Mouse (Mus musculus) spleen, postnatal 4 days (tissue): Measurements from ENCODE around the gene Slc25a33.

Source experiments
- DNase-seq, 2 experiments: peaks; one replicate each; pipeline ENCODE4 v3.0.0; 2022; ENCODE audit warnings: low spot score in 2 of 2

Gene Slc25a33

DNA sequence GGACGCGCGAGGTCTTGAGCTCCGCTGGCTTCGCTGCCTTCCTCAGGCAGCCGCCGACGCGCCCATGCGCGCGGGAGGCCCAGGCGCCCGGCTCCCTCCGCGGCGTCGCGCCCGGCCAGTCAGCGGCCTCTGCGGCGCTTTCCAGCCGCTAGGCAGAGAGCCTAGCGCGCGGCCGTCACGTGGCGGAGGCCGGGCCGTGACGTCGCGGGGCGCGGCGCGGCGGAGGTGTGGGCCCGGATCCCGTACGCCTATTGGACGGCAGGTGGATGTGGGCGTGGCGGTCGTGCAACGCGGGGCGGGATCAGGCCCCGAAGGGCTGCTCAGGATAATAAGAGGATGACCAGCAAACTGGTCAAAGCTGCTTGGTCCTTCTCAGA, at the start of gene Slc25a33:
Gene Slc25a33, minus strand, starts transcription at position 184 of the 377 bp plus-strand sequence.
- DNase-seq: peak; percentile 90 to 96

DNA sequence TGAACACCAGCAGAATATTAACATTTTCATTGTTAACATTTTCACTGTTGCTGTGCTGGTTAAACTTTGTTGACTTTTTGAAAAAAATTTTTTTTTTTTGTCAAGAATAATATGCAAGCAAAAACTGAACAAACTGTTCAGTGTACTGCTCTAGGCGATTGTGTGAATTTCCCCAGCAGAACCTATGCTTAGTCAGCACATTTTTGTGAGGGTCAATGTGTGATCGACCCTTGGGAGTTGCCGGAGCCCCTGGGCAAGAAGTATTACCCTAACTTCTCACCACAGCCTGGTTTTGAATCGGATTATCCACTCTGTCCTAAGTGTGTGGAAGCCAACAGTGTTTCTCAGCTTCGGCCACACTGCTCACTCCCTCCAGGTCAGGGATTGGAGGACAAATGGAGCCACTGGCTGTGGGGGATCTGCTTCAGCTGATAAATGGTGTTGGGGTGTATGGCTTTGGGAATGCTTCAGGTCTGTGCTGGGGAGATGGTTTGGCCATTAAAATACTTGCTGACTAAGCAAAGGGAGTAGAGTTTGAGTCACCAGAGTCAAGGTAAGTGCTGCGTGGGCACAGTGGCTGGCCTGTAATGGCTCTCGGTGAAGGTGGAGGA, 48.6 kb upstream of the Slc25a33 start:
- DNase-seq: no peak

DNA sequence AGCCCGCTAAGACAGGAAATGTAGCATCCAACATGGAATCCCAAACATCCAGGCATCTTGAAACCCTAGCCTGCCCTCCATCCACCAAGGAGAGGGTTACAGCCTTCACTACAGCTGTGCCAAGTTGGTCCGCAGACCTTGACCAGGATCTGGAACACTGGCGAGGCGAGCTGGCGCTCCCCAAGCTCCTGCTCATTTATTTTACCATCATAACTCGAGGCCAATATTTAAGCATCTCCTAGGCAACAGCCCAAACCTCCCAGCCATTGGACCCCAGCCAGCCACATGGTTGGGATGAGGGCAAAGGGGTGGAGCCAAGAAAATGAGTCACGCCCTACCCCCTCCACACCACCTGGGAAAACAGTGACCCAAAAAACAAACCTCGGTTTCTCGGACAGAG, 48.0 kb upstream of the Slc25a33 start:
- DNase-seq: no peak

DNA sequence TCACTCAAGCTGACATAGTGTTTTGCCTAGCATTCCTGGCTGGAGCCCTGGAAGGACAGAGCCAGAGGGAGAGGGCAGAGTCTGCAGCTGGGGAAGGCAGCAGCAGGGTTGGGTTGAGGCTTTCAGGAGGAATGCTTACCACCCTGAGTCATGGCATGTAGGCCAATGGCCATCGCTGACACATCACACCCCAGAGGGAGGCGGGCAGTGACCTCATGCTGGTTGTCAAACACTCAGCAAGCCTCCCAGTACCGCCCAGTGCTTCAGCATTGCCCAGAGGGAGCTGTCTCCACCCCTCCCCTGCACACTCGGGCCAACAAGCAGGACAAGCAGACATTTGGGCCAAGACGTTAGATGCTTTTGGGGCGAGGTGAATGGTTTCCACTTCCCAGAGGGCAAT, 46.5 kb upstream of the Slc25a33 start:
- no peak for DNase-seq

DNA sequence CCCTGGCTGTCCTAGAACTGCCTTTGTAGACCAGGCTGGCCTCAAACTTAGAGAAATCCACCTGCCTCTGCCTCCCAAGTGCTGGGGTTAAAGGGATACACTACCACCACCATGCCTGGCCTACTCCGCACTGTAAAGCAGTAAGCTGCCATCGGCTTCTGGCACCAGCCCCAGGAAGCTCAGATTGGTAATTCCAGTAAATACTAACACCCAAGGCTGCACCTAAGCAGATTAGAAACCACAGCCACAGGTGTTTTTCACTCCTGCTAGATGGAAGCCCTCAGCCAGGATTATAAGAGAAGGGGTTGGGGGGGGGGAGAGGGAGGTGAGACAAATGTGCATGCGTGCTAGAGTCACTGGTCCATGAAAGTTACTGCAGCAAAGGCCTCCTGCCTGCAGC, 45.1 kb upstream of the Slc25a33 start:
- no peak for DNase-seq

DNA sequence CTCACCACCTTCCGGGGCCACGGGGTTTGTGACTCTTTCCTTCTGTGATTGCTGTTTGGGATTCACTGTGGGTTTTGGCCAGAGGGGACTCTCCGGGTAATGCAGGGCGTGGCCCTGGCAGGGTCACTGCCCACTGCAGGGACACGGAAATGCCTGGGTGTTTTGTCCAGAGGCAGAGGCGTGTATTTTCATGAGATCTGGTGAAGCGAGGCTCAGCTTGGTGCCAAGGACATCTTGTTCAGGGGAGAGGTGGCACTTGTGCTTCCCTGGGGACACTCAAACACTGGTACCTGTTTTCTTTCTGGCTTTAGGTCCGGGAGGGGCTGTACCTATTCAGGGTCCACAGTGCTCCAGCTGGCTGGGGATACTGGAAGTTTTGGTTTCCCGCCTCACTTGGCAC, 42.5 kb upstream of the Slc25a33 start:
- no peak for DNase-seq

DNA sequence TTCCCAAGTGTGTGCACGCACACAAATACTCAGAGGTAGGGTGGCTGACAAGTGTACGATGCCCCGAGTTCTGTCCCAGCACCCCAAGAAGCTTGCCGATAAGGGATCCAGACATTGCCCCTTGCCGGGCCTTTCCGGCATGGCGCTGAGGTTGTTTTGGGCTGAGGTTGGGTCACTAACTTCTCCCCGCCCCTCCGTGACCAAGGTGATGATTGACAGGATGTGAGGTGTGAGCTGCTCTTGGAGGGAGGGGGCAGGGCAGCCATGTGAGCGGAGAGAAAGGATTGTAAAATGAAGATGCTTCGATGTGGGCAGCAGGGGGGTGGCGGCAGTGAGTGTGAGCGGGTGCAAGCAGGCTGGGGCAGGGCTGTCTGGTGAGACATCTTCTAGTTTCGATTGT, 41.5 kb upstream of the Slc25a33 start:
- no peak for DNase-seq

DNA sequence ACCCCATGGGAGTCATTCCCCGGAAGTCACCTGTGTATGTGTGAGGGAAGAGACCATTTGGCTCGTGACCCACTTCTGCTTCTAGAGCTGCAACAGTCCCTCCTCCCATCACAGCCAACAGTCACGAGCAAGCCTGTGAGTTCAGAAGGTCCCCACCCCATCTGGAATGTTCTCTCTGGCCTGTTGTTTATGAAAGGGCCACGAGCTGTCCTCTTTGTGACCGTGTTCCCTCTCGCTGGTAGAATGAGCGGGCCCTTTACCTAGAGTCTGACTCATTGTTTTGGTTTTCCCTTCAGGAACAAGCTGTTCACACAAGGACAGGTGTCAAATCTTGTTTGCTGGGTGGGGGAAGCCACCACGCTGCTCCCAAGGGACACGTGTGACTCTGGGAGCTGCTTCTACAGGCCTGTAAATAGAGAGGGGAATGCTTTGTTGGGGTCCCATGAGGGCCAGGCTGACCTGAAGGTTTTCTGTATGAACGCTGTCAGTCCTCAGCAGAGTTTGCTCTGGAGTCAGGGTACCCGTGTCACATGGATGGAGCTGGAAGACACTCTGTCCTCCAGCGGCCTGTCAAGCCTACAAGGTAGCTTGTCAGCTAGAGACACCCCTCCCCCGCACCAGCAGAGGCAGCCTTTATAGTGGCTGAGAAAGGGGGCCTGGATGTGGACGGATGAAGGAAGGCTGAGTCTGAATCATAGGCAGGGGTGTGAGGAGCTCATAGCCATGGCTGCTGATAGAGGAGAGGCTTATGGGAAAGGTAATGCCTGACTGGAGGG, 39.5 kb upstream of the Slc25a33 start:
- DNase-seq: no peak

DNA sequence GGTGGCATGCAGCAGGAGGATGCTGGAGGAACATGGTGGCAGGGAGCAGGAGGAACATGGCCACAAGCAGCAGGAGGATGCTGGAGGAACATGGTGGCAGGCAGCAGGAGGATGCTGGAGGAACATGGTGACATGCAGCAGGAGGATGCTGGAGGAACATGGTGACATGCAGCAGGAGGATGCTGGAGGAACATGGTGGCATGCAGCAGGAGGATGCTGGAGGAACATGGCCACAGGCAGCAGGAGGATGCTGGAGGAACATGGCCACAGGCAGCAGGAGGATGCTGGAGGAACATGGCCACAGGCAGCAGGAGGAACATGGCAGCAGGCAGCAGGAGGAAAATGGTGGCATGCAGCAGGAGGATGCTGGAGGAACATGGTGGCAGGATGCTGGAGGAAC, 36.3 kb upstream of the Slc25a33 start:
- DNase-seq: peak; percentile 65 to 88

DNA sequence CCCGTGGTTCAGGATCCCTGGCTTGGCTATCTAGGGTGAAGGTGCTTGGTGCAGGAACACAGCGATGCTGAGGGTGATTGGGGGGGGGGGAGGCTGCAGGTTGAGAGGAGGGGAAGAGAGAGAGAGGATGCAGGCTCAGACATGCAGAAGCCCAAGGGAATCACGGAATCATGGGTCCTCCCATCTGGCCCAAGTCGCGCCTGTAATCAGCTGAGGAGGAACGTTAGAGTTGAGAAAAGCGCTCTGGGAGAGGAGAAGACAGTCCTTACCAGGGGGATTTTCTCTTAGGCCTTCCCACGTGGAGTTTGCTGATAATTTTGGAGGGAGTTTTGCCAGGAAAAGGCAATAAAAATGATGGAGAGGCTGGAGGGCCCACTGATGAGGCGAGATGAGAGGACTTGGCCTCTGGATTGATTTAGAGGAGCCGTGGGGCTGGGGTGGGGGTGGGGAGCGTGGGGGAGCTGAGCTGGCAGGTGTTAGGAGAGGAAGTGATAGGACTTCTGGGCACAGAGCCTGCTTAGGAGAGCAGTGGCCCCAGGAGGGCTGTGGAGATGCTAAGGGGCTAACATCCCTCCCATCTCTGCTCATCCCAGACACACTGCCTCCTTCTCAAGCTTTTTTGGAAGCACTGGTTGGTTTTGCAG, 34.6 kb upstream of the Slc25a33 start:
- no peak for DNase-seq

DNA sequence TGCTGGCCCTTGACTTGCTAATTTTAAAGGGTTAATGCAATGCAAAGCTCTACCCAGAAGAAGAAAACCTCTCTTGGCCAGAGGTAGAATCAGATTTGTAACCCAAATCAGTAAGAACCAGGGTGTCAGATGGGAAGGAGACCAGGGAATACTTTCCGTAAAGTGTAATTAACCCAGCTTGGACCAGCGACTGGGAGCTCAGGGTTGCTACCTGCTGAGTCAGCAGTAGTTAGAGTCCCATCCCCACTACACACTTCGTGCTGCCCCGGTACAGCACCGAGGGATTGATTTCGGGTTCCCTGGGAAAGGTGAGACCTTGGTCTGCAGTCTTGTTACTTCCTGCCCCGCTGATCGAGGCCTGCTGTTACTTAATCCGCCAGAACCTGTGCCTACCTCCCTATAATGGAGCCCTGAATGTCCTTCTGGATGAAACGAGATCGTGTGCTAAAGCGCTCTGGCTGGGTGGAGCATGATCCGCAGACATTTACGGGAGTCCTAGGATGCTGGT, 34.0 kb upstream of the Slc25a33 start:
- no peak for DNase-seq

DNA sequence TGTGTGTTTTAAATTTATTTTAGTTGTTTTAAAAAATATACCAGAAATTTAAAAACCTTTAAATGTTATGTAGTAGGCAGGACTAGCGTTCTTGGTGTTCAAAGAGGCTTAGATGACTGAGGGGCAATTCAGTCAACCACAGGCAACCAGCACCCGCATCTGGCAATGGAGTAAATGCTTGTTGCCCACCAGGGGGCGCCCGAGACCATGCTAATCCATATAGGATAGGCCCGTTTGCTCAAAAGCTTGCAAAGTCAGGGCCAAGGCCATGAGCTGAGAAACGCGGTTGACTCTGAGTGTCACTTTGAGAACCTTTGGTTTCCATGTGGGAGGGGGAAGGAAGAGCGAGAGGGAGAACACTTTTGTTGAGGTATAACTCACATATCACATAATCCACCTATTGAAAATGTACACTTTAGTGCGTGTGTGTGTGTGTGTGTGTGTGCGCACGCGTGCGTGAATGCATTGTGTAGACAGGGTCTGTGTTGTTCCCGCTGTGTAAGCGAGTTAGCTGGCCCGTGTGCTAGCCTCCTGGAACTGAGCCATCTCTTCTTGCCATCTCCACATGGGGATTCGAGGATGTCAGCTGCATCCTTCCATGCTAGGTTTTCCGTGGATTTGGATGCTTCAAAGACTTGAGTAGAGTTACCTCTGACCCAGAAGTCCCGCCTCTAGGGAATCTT, 32.8 kb upstream of the Slc25a33 start:
- peak; percentile 83 to 96 for DNase-seq

DNA sequence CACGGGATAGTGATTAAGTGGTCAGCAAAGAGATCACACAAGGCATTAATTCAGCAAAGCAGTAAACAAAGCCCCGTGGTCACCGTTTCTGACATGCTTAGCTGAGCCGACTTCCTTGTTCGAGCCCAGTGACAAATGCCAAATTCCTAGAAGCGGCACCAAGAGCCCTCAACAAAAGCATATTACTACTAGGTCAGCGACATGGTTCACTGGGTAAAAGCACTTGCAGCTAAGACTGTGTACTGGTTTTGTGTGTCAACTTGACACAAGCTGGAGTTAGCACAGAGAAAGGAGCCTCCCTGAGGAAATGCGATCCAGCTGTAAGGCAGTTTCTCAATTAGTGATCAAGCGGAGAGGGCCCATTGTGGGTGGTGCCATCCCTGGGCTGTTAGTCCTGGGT, 28.2 kb upstream of the Slc25a33 start:
- no peak for DNase-seq

DNA sequence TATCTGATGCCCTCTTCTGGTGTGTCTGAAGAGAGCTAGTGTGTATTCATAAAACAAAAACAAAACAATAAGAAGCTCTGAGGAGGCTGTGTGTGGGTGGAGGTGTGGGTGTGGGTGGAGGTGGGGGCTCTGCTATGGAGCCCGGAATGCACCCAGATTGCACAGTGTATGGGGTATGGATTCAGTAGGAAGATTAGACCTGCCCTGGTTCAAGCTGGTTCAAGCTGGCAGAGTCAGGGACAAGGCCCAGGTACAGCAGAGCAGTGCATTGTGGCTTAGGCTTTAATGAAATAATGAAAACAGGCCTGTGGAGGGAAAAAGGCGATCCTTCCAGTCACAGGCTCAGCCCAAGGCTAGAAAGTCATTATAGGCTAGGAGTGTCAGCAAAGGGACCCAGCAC, 26.5 kb upstream of the Slc25a33 start:
- DNase-seq: no peak

DNA sequence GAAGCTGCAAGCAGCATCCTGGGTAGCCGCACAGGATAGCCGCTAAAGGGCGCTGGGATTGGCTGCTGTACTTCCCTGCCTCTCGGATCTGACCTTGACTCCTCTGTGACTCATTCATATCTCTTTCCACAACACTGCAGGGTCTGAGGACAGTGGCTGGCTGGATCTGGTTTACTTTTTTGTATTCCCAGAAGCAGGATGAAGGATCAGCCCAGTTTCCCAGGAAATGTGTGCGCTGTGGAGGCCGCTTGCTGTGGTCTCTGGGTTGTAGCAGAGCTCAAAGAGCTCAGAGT, 26.0 kb upstream of the Slc25a33 start:
- DNase-seq: no peak

DNA sequence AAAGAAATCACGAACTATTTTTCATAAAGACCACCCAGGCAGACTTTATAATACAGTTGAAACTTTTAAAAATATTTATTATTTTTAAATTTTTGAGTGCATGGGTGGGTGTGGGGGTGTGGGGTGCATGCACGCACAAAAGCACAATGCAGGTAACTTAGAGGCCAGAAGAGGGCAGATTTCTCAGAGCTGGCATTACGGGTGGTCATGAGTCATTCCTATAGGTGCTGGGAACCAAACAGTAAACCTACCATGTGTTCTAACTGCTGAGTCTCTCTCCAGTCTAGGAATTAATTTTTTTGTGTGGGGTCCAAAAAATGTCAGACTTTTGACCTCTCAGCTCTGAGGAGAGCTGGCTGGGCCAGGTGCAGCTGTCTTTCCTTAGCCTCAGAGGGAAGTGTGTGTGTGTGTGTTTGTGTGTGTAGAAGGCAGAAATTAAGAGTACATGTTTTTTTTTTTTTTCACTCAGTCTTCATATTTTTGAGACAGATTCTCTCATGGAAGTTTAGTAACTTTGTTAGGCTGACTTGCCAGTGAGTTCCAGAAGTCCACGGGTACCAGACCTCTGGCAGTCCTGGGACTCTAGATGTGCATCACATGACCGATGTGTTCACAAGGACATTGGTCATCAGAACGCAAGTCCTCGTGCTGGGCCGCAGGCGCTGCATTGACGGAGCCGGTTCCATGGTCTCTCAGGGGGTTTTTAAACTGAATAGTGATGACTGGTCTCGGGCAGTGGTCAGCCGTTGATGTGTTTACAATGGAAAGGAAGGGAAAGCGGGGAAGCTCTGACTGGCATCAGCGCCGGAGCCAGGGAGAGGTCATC, 25.5 kb upstream of the Slc25a33 start:
- DNase-seq: no peak

DNA sequence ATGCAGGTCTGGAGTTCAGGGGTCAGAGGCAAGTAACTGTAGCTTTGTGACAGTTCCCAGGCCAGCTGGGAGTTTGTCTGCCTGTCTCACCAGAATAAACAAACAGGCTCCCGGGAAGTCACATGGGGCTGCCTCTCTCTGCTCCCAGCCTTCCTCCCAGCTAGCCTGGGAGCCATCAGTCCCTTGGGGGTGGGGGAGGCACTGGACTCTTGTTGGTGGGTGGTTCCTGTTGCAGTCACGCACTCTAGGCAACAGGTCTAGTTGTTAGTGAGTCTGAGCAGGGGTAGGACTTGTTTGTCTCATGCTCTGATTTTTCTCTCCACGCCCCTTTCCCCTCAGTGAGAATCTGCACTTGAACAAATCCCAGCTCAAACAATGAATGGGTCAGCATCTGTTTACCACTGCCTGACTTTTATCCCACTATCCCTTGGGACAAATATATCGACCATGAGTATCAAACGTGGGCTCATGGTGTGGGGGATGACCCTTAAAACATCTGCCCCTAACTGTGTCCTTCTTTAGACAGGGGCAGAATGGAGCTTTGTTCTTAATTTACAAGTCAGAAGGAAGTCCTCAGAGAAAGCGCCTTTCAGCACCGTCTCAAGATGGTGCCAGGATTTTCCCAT, 24.7 kb upstream of the Slc25a33 start:
- DNase-seq: no peak

DNA sequence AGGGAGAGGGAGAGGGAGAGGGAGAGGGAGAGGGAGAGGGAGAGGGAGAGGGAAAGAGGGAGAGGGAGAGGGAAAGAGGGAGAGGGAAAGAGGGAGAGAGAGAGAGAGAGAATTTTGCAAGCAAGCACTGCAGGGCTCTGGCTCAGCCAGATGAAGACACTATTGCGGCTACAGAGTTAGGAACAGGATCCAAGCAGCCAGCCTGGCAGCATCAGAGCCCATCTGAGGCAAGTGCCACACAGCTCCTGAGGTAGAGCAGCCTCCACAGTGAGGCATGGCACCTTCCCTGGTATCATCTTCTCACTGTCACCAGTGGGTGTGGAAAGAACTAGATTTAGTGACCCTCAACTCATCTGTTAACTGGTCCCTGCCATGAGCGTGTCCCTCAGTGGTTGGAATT, 24.0 kb upstream of the Slc25a33 start:
- no peak for DNase-seq

DNA sequence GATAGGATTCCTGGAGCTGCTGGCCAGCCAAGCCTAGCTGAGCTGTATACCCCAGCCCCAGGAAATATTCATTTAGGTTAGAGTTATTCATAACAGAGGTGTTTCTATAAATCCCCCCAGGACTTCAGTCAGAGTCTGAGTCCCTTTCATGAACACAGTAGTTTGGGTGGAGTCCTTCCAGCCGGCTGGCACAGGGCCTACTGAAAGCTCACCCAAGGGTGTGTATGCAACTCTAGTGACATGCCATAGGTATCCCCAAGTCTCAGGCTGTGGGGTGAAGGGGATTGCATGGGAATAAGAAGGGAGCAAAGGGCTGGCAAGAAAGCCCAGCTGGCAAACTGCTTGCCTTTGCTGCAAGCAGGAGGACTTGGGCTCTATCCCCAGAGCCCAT, 23.1 kb upstream of the Slc25a33 start:
- no peak for DNase-seq

DNA sequence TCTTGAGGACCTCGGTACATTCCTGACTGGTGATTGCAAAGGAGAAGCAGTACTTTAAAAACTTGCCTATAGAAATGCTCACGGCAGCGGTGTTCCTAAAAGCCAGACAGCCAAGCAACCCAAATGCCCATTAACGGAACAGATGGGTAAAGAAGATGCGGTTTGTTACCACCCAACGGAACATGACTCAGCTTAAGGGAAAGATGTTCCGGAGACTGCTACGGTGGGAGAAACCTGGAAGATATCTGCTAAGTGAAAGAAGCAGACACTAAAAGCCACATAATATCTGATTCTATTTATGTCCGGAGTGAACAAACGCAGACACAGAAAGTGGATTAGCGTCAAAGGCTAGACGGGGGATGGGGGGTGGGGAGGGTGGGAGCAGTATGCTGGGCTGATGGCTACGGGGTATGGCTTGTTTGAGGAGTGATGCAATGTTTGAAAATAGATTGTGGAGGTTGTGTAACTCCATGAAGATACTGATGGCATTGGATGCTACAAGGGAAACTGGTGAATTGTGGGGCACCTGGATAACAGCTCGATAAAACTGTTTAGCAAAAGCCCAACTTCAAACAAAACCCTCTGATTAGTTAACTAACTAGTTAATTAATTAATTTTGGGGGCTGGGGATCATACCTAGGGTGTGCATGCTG, 22.6 kb upstream of the Slc25a33 start:
- DNase-seq: no peak

DNA sequence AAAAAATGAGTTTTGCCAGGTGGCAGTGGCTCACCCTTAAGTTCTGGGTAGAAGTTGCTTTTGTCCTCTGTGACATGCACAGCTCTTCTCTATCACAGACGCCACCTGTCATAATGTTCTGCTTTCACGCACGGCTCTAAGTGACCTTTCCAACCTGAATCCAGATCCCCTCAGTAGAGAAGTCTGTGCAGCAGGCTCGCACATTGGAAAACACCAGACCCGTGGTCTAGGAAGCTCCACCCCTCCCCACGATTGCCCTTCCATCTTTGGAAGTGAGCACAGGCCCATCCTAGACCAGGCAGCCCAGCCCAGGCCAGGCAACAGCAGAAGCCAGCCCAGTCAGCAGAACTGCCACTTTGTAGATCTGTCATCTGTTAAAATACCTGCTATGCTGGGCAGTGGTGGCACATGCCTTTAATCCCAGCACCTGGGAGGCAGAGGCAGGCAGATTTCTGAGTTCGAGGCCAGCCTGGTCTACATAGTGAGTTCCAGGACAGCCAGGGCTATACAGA, 20.9 kb upstream of the Slc25a33 start:
- no peak for DNase-seq
